Mouse (Mus musculus) embryonic stem cell, embryonic (primary cell): ENCODE results near the gene Akap2.

ENCODE experiments used
- CTCF ChIA-PET, 4 experiments: fragments of 300-600 bp in 2 of 4; fragments of 350-600 bp in 2 of 4; sonication (Branson Sonifier 250); formaldehyde crosslinking; loops; one replicate each; lab custom pipeline; 2022; ENCODE audit warnings: inconsistent platforms in 2 of 4; lab: Charles Lee
- POLR2A ChIA-PET, 4 experiments: fragments of 300-600 bp in 2 of 4; fragments of 350-600 bp in 2 of 4; sonication (Branson Sonifier 250); formaldehyde crosslinking; loops; one replicate each; lab custom pipeline; 2022; ENCODE audit warnings: antibody characterized with exemption in 4 of 4, inconsistent platforms in 1 of 4; lab: Charles Lee

Gene Akap2

GRCm38 (mm10) chr4:57883520-57884421 is 166.3 kb downstream of the Akap2 start:
- POLR2A ChIA-PET: interaction anchor here in 3 of 4 experiments (0.5 to 2.3 kb wide), 9 partner anchors 15 to 174 kb away, joined by 3 to 9 read pairs (median 4); partner anchors contain the start of gene Txn1 (in 1 of the 3)
- CTCF ChIA-PET: interaction anchor here in 2 of 4 experiments (0.6 to 1.5 kb wide), 4 partner anchors 160 to 518 kb away, joined by 3 to 10 read pairs (median 5); no protein-coding TSS in a partner anchor

- POLR2A ChIA-PET: interaction anchor here in 2 of 4 experiments (0.5 to 2.3 kb wide), 3 partner anchors 72 to 129 kb away, joined by 3 to 9 read pairs (median 5); partner anchors contain the start of gene Txn1 (in 1 of the 2)
- CTCF ChIA-PET: interaction anchor here in 1 of 4 experiments (0.7 kb wide), 1 partner anchor 160 kb away, joined by 3 read pairs; no protein-coding TSS in a partner anchor
These were observed 167.1 kb downstream of the Akap2 start for GRCm38 (mm10) chr4:57884511-57884910.

GRCm38 (mm10) chr4:57885186-57885585 is 167.7 kb downstream of the Akap2 start:
- ChIA-PET POLR2A (interaction anchor here in 1 of 4 experiments (0.5 kb wide), 1 partner anchor 130 kb away, joined by 3 read pairs; no protein-coding TSS in a partner anchor), CTCF (no interaction called here)

GRCm38 (mm10) chr4:57886066-57886887 is 168.8 kb downstream of the Akap2 start:
- CTCF ChIA-PET: interaction anchor here in 1 of 4 experiments (0.6 kb wide), 1 partner anchor 130 kb away, joined by 3 read pairs; no protein-coding TSS in a partner anchor

GRCm38 (mm10) chr4:57886888-57887230 is 169.4 kb downstream of the Akap2 start:
- ChIA-PET POLR2A (interaction anchor here in 1 of 4 experiments (1.0 to 1.1 kb wide), 2 partner anchors 72 to 117 kb away, joined by 4 to 6 read pairs; no protein-coding TSS in a partner anchor), CTCF (interaction anchor here in 1 of 4 experiments (0.6 kb wide), 1 partner anchor 131 kb away, joined by 3 read pairs; no protein-coding TSS in a partner anchor)

More at GRCm38 (mm10) chr4:57886066-57886887, 168.8 kb downstream of the Akap2 start:
- POLR2A ChIA-PET: no interaction called here

GRCm38 (mm10) chr4:57888246-57888645 is 170.8 kb downstream of the Akap2 start:
- CTCF ChIA-PET: interaction anchor here in 2 of 4 experiments (0.5 to 1.0 kb wide), 4 partner anchors 9 to 250 kb away, joined by 3 to 6 read pairs (median 3); no protein-coding TSS in a partner anchor
- POLR2A ChIA-PET: interaction anchor here in 1 of 4 experiments (0.9 to 1.2 kb wide), 4 partner anchors 9 to 130 kb away, joined by 3 to 5 read pairs (median 4); partner anchors contain the start of gene Txn1

- ChIA-PET CTCF (interaction anchor here in 3 of 4 experiments (0.5 to 1.4 kb wide), 4 partner anchors 9 to 251 kb away, joined by 3 to 6 read pairs (median 4); no protein-coding TSS in a partner anchor), POLR2A (interaction anchor here in 3 of 4 experiments (0.7 to 1.2 kb wide), 6 partner anchors 9 to 131 kb away, joined by 3 to 5 read pairs (median 3); partner anchors contain the start of gene Txn1 (in 2 of the 3))
These were observed 171.5 kb downstream of the Akap2 start for GRCm38 (mm10) chr4:57888978-57889377.

GRCm38 (mm10) chr4:57889773-57890172 is 172.3 kb downstream of the Akap2 start:
- ChIA-PET CTCF (interaction anchor here in 2 of 4 experiments (0.6 to 1.4 kb wide), 6 partner anchors 11 to 217 kb away, joined by 3 to 4 read pairs (median 3); no protein-coding TSS in a partner anchor), POLR2A (interaction anchor here (0.7 to 1.2 kb wide), 6 partner anchors 30 to 215 kb away, joined by 3 to 5 read pairs (median 3); partner anchors contain the start of gene Txn1 (in 1 of the 4))

- CTCF ChIA-PET: interaction anchor here in 3 of 4 experiments (0.6 to 1.1 kb wide), 5 partner anchors 9 to 583 kb away, joined by 3 to 15 read pairs (median 4); no protein-coding TSS in a partner anchor
- POLR2A ChIA-PET: interaction anchor here in 2 of 4 experiments (0.6 to 1.3 kb wide), 6 partner anchors 9 to 111 kb away, joined by 3 to 4 read pairs (median 3); partner anchors contain the start of gene Txn1 (in 2 of the 2)
These were observed 174.6 kb downstream of the Akap2 start for GRCm38 (mm10) chr4:57892001-57892586.

GRCm38 (mm10) chr4:57895140-57895539 is 177.7 kb downstream of the Akap2 start:
- CTCF ChIA-PET: no interaction called here
- POLR2A ChIA-PET: interaction anchor here in 2 of 4 experiments (0.7 to 1.4 kb wide), 5 partner anchors 28 to 273 kb away, joined by 3 to 4 read pairs (median 3); no protein-coding TSS in a partner anchor

- CTCF ChIA-PET: interaction anchor here in 1 of 4 experiments (0.5 kb wide), 1 partner anchor 84 kb away, joined by 3 read pairs; no protein-coding TSS in a partner anchor
- POLR2A ChIA-PET: interaction anchor here in 1 of 4 experiments (0.8 to 1.4 kb wide), 3 partner anchors 29 to 30 kb away, joined by 3 to 4 read pairs (median 4); no protein-coding TSS in a partner anchor
These were observed 178.4 kb downstream of the Akap2 start for GRCm38 (mm10) chr4:57895902-57896301.

- CTCF ChIA-PET: no interaction called here
These were observed 179.2 kb downstream of the Akap2 start for GRCm38 (mm10) chr4:57896631-57897030.

GRCm38 (mm10) chr4:57901210-57901609 is 183.8 kb downstream of the Akap2 start:
- POLR2A ChIA-PET: interaction anchor here in 3 of 4 experiments (0.5 to 6.8 kb wide), 14 partner anchors 9 to 696 kb away, joined by 3 to 41 read pairs (median 6); partner anchors contain the start of genes Txn1 (in 3 of the 3) and D630039A03Rik (in 1 of the 3)
- CTCF ChIA-PET: interaction anchor here (0.5 to 3.0 kb wide), 16 partner anchors 9 to 513 kb away, joined by 3 to 15 read pairs (median 4); no protein-coding TSS in a partner anchor

More at GRCm38 (mm10) chr4:57896631-57897030, 179.2 kb downstream of the Akap2 start:
- POLR2A ChIA-PET: interaction anchor here in 2 of 4 experiments (0.7 kb wide), 2 partner anchors 144 to 616 kb away, joined by 3 to 4 read pairs; no protein-coding TSS in a partner anchor

GRCm38 (mm10) chr4:57902619-57903018 is 185.2 kb downstream of the Akap2 start:
- POLR2A ChIA-PET: interaction anchor here in 3 of 4 experiments (0.7 to 6.8 kb wide), 14 partner anchors 11 to 227 kb away, joined by 3 to 41 read pairs (median 6); partner anchors contain the start of genes D630039A03Rik (in 2 of the 3) and Txn1 (in 2 of the 3)

GRCm38 (mm10) chr4:57904211-57904610 is 186.8 kb downstream of the Akap2 start:
- ChIA-PET CTCF (no interaction called here), POLR2A (interaction anchor here in 2 of 4 experiments (0.6 to 6.8 kb wide), 7 partner anchors 16 to 244 kb away, joined by 3 to 41 read pairs (median 4); partner anchors contain the start of gene Txn1 (in 2 of the 2))

More at GRCm38 (mm10) chr4:57902619-57903018, 185.2 kb downstream of the Akap2 start:
- CTCF ChIA-PET: interaction anchor here in 3 of 4 experiments (0.7 to 3.0 kb wide), 14 partner anchors 13 to 451 kb away, joined by 3 to 15 read pairs (median 4); no protein-coding TSS in a partner anchor

GRCm38 (mm10) chr4:57904638-57905037 is 187.2 kb downstream of the Akap2 start:
- CTCF ChIA-PET: no interaction called here
- POLR2A ChIA-PET: interaction anchor here in 1 of 4 experiments (1.1 to 6.8 kb wide), 4 partner anchors 15 to 245 kb away, joined by 3 to 41 read pairs (median 14); partner anchors contain the start of gene Txn1
